Mouse (Mus musculus) stomach, embryonic 15.5 days (tissue): ENCODE data around the gene 1110032A03Rik. TPM values are rescaled to one million over a fixed set of nuclear protein-coding genes. Genes with fewer than 3 reads are reported as not detected.

Source experiments
- ATAC-seq: fragments of 200-750 bp; cut with Nextera tagmentation; 2 replicates; pipeline ENCODE4 v1.8.0; 2017; ENCODE audit warnings: low read depth, moderate number of reproducible peaks, moderate TSS enrichment; ENCODE audit not compliant: insufficient read depth, low FRiP score
- H3K27ac ChIP-seq: fragments of 300-500 bp; sonication (generic); 2 replicates; pipeline ENCODE4 v1.5.1; 2015; ENCODE audit warnings: mild to moderate bottlenecking, inconsistent platforms
- H3K27me3 ChIP-seq: fragments of 300-500 bp; sonication (generic); replicated peaks from 2 replicates; pipeline ENCODE4 v1.6.1; 2015; ENCODE audit warnings: inconsistent platforms
- H3K36me3 ChIP-seq: fragments of 300-500 bp; sonication (generic); 2 replicates; pipeline ENCODE4 v1.6.1; 2015; ENCODE audit warnings: inconsistent platforms
- H3K4me1 ChIP-seq: fragments of 300-500 bp; sonication (generic); 2 replicates; pipeline ENCODE4 v1.6.1; 2015; ENCODE audit warnings: inconsistent platforms
- H3K4me2 ChIP-seq: fragments of 300-500 bp; sonication (generic); 2 replicates; pipeline ENCODE4 v1.6.1; 2015; ENCODE audit warnings: mild to moderate bottlenecking, inconsistent platforms
- H3K4me3 ChIP-seq: fragments of 300-500 bp; sonication (generic); replicated peaks from 2 replicates; pipeline ENCODE4 v1.5.1; 2015; ENCODE audit warnings: inconsistent platforms
- H3K9ac ChIP-seq: fragments of 300-500 bp; sonication (generic); 2 replicates; pipeline ENCODE4 v1.6.1; 2015; ENCODE audit warnings: inconsistent platforms
- H3K9me3 ChIP-seq: fragments of 300-500 bp; sonication (generic); 2 replicates; pipeline ENCODE4 v1.6.1; 2016; ENCODE audit warnings: inconsistent platforms
- WGBS: fragments of 180-500 bp; shearing (Covaris S2); methylation state at CpG from one replicate; pipeline ENCODE4 v1.1.7; 2015; 5-methylcytosine and 5-hydroxymethylcytosine counted together
- polyA plus RNA-seq: library from polyadenylated mRNA; unstranded; fragments of >200 nt; fragmentation: Nextera tagmentation; extraction: Ambion mirVana; gene quantifications from 2 replicates; pipeline ENCODE4 v1.2.1, GENCODE M21; 2015

1110032A03Rik gene
- polyA plus RNA-seq, 1 experiment from 2014 or later: 32.6 TPM

DNA sequence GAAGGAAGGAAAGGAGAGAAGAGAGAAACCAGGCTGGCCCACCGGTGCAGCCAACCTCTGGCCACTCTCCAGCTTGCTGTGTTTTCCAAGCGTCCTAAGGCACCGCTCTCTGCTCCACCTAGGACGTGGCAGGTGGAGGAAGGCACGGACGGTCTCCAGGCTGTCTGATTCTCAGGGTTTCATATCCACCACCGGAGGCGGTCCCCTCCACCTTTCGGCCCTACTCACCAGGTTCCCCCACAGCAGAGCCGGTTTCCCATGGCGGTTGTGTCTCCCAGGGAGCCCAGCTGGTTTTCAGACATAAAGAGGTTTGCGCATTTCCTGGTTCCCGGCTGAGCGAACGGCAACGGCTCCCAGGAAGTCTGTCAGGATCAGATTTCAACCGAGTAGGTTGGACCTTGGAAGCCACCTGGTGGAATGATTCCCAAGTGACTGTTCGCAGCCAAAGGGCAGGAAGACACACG lies 29.1 kb downstream of the 1110032A03Rik start, which contains the start of gene 2310030G06Rik:
2310030G06Rik (minus strand) TSS at position 323 of the 464 bp plus-strand sequence.
- peak within 1 kb of the TSS; percentile 61 for H3K4me2 ChIP-seq
- H3K36me3 ChIP-seq: no peaks in the 10 kb centered on the region
- H3K9me3 ChIP-seq: no peaks in the 10 kb centered on the region
- WGBS: 2% methylated on average over 19 of the region's 19 CpGs
- H3K27me3 ChIP-seq: no peaks in the 10 kb centered on the region
- peak; percentile 83 for ATAC-seq
- peak within 1 kb of the TSS; percentile 40; the same call in 1 of the 2 replicates for H3K9ac ChIP-seq
- no peaks in the 10 kb centered on the region for H3K4me1 ChIP-seq
- peak within 1 kb of the TSS; percentile 83 for H3K27ac ChIP-seq
- peak within 1 kb of the TSS; percentile 49 for H3K4me3 ChIP-seq

DNA sequence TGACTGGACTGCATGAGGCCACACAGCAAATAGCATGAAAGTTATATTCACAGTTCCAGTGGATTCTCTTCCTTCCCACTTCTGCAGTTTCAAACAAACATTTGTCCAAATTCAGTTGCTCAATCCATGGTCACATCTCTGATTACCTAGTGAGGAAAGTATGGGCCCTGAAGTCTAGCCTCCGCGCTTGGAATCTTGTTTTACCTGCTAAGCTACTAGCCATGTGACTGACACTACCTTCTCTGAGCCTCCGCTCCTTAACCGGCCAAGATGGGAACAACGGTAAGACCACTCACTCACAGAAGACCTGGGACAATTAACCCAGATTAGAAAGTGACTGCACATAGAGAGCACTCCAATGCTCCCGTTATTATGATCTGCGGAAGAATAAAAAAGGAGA lies 29.5 kb downstream of the 1110032A03Rik start:
- ATAC-seq: peak; percentile 63
- Histone ChIP-seq H3K9ac (peak overlapping the region; percentile 40; the same call in 1 of the 2 replicates), H3K27ac (peak overlapping the region; percentile 83), H3K4me1 (no peaks in the 10 kb centered on the region), H3K4me2 (peak overlapping the region; percentile 61), H3K4me3 (peak overlapping the region; percentile 49), H3K9me3 (no peaks in the 10 kb centered on the region), H3K27me3 (no peaks in the 10 kb centered on the region), H3K36me3 (no peaks in the 10 kb centered on the region)
- WGBS: 15% methylated on average over 7 of the region's 7 CpGs

DNA sequence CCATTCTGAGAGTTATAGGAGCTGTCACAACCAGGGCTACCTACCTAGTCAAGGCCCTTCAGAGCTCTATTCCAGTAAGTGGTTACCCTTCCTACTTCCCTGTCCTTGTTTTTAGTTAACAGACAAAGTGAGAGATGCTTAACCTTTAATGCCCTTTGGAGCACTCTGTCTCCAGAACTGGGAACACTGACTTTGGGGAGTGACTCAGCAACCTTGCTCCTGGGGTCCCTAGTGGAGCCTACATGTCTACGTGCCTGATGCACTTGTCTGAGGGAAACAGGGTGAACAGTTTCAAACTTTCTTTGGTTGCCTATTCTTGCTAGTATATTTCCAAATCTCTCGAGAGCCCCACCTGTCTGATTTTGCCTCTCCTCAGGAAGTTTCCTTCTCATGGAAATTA lies 32.6 kb downstream of the 1110032A03Rik start:
- Histone ChIP-seq H3K4me2 (no peak overlapping the region), H3K27ac (no peak overlapping the region), H3K9ac (no peak overlapping the region), H3K9me3 (no peaks in the 10 kb centered on the region), H3K36me3 (no peaks in the 10 kb centered on the region), H3K27me3 (no peaks in the 10 kb centered on the region), H3K4me1 (no peaks in the 10 kb centered on the region), H3K4me3 (no peak overlapping the region)
- no peak for ATAC-seq
- WGBS: 67% methylated on average over 2 of the region's 2 CpGs

DNA sequence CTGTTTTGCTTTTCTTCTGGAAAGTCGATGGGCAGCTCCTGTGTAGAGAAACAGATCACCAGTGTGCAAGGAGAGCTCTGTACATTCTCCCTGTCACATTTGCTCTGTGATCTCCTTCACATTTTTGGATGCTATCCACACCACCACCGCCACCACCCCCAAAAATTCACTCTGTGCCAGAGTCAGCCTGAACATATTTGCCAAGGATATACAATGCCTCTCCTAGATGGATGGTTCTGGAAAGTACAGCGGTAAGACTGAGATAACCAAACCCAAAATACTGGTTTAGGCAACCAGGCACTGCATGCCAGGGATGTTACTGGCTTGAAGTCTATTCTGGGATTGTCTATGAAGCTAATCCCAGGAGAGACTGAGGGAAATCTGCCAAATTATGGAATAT lies 33.1 kb downstream of the 1110032A03Rik start:
- no peak overlapping the region for H3K9ac ChIP-seq
- H3K27me3 ChIP-seq: no peaks in the 10 kb centered on the region
- H3K36me3 ChIP-seq: no peaks in the 10 kb centered on the region
- H3K4me2 ChIP-seq: no peak overlapping the region
- no peak for ATAC-seq
- no peak overlapping the region for H3K4me3 ChIP-seq
- H3K9me3 ChIP-seq: no peaks in the 10 kb centered on the region
- WGBS: 78% methylated on average over 3 of the region's 3 CpGs
- H3K4me1 ChIP-seq: no peaks in the 10 kb centered on the region
- H3K27ac ChIP-seq: no peak overlapping the region

DNA sequence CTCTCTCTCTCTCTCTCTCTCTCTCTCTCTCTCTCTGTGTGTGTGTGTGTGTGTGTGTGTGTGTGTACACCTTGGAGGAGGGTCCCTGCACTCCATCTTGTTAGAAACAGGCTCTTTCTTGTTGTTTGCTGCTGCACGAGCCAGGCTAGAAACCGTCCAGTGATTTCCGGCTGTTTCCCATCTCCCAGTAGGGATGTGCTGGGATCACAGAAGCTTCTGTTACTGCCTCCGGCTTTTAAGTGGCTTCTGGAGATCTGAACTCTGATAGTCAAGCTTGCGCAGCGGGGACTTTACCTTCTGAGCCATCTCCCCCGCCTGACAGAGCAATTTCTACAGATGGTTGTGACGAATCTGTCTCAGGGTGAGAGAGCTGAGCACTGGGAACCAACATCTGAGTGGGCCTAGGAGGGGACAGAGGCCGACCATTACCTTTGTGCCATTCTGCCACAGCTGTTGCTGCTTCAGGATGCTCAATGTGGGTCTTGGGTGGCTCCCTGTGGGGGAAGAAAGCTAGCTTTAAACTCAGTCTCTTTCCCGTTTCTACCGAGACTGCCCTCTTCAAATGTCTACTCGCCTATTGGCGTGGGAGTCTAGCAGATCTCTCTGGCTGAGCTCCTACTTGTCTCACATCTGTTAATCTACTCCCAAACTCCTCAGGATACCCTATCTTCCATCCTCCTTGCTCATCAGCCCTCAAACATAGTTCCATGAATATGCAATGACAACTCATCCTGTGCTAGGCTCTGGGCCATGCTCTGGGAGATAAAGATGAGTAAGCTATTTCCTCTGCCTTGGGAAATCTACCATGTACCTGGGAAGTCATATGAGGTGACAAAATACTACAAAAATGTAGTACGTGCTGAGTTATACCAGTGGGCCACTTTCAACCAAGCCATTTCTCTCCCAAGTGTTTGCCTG lies 34.2 kb downstream of the 1110032A03Rik start:
- H3K27me3 ChIP-seq: no peaks in the 10 kb centered on the region
- no peaks in the 10 kb centered on the region for H3K4me1 ChIP-seq
- H3K9me3 ChIP-seq: no peaks in the 10 kb centered on the region
- no peaks in the 10 kb centered on the region for H3K36me3 ChIP-seq
- WGBS: 85% methylated on average over 14 of the region's 14 CpGs
- no peak overlapping the region for H3K27ac ChIP-seq
- no peak overlapping the region for H3K9ac ChIP-seq
- no peak overlapping the region for H3K4me3 ChIP-seq
- no peak overlapping the region for H3K4me2 ChIP-seq
- no peak for ATAC-seq

DNA sequence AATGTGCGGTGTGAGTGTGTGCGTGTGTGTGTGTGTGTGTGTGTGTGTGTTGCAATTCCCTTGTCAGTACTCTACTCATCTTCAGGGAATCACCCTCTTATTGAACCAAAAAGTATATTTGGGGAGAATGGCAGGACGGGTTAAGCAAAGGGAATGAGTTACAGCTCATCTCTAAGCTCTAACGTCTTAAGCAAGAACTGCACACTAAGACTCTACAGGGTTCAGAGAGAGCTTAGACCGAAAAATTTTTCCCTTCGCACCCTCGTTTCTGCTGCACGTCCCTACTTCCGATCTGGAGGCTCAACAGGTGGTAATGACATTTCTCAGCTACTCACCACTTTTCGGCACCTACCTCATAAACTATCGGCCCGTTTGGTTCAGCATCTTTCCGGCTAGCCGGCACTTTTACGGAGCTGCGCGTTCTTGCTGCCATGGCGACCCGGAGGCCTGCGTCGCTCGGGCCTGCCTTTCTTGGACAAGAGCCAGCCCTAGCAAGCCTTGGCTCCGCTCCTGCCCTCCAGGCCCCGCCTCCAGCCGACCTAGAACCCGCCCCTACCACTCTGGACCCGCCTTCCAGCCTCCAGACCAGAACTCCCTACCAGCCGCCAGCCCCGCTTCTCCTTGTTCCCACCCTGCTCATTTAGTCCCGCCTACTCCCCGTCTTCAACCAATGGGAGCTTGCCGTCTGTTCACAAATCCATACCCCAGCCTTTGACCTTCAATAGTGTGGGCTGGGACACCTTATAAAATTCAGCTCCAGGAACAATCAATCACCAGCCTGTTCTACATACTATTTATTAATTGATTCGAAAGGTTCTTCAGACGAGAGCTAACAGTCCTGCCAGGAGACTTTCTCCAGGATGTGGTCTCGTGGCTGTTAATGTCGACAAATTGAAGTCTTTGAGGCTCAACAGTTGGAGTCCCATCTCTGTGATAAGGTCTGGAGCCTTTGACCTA lies 36.1 kb downstream of the 1110032A03Rik start, which contains the start of gene Dixdc1:
Dixdc1 (minus strand) TSS at position 604 of the 957 bp plus-strand sequence.
- peak; percentile 97 for ATAC-seq
- no peaks in the 10 kb centered on the region for H3K9me3 ChIP-seq
- H3K27ac ChIP-seq: no peak within 1 kb of the TSS
- peak within 1 kb of the TSS; percentile 36 for H3K4me3 ChIP-seq
- H3K36me3 ChIP-seq: no peaks in the 10 kb centered on the region
- no peaks in the 10 kb centered on the region for H3K4me1 ChIP-seq
- WGBS: 11% methylated on average over 36 of the region's 36 CpGs
- no peak within 1 kb of the TSS for H3K9ac ChIP-seq
- no peaks in the 10 kb centered on the region for H3K27me3 ChIP-seq
- H3K4me2 ChIP-seq: peak within 1 kb of the TSS; percentile 58

DNA sequence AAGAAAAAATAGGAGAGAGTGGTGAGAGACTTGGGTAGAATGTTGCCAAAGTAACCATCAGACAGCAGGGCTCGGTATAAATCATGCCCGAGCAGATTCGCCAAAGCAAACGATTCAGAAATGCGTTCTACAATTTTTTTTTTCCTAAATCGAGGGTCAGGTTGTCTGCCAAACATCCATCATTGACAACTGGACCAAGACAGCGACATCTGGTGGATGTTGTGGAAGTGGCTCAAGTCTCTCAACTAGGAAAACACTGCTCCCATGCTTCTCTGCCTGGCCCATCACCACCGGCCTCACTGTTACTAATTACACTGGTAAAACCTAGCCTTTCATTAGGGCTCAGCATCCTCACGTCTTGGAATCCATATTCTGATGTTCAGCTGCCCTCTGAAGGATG lies 40.3 kb downstream of the 1110032A03Rik start:
- ATAC-seq: no peak
- no peak overlapping the region for H3K27ac ChIP-seq
- no peak overlapping the region for H3K9ac ChIP-seq
- H3K4me1 ChIP-seq: no peaks in the 10 kb centered on the region
- 4% methylated on average over 9 of the region's 9 CpGs for WGBS
- no peak overlapping the region for H3K4me3 ChIP-seq
- no peaks in the 10 kb centered on the region for H3K9me3 ChIP-seq
- H3K36me3 ChIP-seq: no peaks in the 10 kb centered on the region
- H3K4me2 ChIP-seq: no peak overlapping the region
- no peaks in the 10 kb centered on the region for H3K27me3 ChIP-seq

DNA sequence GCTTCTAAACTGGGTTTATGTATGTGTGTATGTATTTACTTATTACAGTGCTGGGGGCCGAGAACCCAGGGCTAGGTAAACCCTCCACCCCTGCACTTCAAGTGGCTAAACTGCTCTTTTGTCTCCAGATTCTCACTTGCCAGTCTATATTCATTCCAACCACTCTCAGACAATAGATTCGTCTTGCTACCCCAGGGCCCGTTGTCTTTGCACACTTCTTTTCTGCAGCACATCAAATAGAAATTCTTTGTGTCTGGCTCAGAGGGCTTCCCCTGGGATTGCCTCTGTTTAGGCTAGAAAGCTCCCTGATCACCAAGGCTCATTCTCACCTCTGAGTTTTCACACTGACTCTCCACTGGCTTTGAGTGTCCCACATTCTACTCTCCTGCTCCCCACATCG lies 42.8 kb downstream of the 1110032A03Rik start:
- Histone ChIP-seq H3K27me3 (no peaks in the 10 kb centered on the region), H3K4me1 (0 out of 2 replicates have a peak, but pooled peaks cover 5% of the 10 kb centered on the region), H3K9ac (no peak overlapping the region), H3K27ac (no peak overlapping the region), H3K36me3 (no peaks in the 10 kb centered on the region), H3K9me3 (no peaks in the 10 kb centered on the region), H3K4me2 (no peak overlapping the region), H3K4me3 (no peak overlapping the region)
- no peak for ATAC-seq
- WGBS: 29% methylated on average over 4 of the region's 4 CpGs

DNA sequence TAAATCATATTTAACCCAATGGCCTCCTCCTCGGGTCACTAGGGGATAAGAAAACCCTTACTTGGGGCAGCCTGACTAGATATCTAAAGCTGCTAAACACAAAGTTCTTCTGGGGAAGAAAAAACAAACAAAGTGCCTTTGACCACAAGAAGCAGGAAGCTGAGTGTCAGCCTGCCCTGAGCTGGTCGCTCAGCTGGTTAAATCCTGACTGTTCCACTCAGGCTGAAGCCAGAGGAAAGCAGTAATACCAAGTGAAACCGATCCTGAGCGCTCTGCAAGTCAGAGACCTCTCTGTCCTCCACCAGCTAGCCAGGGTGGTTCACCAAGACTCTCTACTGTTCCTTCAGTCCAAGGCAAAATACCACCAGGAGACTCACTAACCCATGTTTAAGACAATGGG lies 45.7 kb downstream of the 1110032A03Rik start:
- Histone ChIP-seq H3K4me1 (peaks cover 11% of the 10 kb centered on the region; the same call in 1 of the 2 replicates), H3K4me2 (no peak overlapping the region), H3K27ac (no peak overlapping the region), H3K9me3 (no peaks in the 10 kb centered on the region), H3K9ac (no peak overlapping the region), H3K36me3 (no peaks in the 10 kb centered on the region), H3K4me3 (no peak overlapping the region), H3K27me3 (no peaks in the 10 kb centered on the region)
- 37% methylated on average over 4 of the region's 4 CpGs for WGBS
- ATAC-seq: no peak

DNA sequence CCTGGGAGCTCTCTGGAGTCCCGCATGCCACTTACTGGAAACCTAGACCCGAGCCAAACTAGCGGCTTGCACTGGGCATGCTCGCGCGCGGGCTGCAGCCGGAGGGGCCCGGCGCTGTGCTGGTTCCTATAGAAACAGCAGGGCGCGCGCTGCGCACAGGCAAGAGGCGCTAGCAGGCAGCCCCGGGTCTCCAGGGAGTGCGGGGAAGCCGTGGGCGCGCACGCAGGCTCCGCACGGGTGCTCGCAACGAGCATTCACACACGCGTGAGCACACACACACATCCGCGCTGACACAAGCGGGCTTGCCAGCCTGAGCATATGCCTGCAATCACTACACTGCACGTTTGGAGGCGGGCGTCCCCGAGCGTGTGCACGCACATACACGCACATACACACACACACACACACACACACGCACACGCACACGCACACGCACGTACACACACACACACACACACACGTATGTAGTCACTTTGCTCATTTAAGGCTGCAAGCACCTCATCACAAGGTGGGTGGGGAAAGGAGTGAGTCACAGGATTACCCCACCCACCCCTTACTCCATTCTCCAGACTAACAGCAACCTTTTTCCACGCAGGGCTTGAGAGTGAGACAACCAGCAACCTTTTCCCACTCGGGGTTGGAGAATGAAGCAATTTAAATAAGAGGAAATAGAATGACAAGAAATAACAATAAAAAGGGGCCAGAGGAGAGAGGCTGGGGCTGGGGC lies 47.2 kb downstream of the 1110032A03Rik start:
- peak overlapping the region; percentile 64 for H3K4me3 ChIP-seq
- under 1% methylated on average over 45 of the region's 45 CpGs for WGBS
- ATAC-seq: peak; percentile 90
- H3K9me3 ChIP-seq: no peaks in the 10 kb centered on the region
- H3K4me1 ChIP-seq: peaks cover 14% of the 10 kb centered on the region
- H3K4me2 ChIP-seq: peak overlapping the region; percentile 90
- H3K27ac ChIP-seq: no peak overlapping the region
- H3K27me3 ChIP-seq: no peaks in the 10 kb centered on the region
- H3K36me3 ChIP-seq: no peaks in the 10 kb centered on the region
- peak overlapping the region; percentile 56 for H3K9ac ChIP-seq
